Mouse (Mus musculus) retina, postnatal 1 day (tissue): Measurements from ENCODE around the gene Taf11.
A peak's percentile ranks its signal among the peaks of the same experiment; 100 is the strongest.

Source experiments
- DNase-seq: peaks from one replicate; pipeline ENCODE4 v3.0.0-alpha.2; 2012

Gene Taf11

DNA sequence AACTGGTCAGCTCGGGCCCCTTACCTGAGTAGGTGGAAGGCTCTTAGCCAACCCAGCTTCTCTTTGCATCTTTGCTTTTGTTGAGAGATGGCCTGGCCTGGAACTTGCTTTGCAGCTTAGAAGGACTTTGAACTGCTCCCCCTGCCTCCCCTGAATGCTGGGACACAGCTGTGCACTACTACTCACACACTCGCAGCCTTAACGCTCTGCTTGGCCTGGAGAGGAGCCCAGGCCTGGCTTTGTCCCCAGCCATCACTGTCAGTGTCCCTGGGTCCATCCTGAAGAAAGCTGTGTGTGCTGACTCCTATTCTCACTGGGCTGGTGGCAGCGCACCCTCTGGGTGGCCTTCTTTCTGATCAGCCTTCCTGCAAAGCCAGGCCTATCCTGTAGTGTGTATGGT is 11.0 kb upstream of the Taf11 start:
- no peak for DNase-seq

DNA sequence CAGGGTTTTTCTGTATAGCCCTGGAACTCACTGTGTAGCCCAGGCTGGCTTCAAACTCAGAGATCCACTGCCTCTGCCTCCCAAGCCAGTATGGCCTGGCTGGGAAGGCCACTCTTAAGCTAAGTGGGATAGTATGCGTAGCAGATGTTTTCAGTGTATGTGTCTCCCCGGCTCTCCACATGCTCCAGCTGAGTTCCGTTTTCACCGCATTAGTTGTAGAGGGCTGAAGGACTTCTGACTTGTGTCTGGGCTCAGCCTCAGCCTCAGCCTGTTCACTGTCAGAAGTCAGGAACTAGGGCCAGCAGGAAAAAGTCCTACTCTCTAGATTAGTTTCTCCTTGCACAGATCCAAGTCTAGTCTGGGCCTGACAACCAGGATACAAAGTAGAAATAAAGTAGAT is 6.7 kb upstream of the Taf11 start:
- no peak for DNase-seq

DNA sequence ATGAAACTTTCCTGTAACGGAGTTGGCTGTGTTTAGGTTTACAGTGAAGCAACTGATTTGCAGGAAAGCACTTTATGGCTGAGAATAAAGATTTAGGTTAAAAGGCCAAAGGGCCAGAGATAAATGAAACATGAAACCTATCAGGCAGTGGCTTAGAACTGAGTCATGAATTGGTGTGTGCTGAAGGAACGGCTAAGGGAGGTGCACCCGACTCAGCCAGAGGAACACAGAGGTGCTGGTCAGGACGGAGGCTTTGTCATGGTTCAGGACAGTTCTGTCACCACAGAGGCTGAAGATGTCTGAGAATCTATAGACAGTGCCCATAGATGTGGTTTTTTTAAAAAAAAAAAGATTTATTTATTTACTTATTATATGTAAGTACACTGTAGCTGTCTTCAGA is 5.1 kb upstream of the Taf11 start:
- no peak for DNase-seq

DNA sequence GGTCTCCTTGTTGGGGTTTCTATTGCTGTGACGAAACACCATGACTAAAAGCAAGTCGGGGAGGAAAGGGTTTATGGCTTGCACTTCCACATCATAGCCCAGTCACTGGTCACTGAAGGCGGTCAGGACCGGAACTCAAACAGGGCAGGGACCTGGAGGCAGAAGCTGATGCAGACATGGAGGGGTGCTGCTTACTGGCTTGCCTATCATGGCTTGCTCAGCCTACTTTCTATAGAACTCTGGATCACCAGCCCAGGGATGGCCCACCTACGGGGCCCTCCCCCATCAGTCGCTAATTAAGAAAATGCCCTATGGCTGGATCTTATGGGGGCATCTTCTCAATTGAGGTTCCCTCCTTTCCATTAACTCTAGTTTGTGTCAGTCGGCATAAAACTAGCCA is 1.7 kb upstream of the Taf11 start:
- no peak for DNase-seq

DNA sequence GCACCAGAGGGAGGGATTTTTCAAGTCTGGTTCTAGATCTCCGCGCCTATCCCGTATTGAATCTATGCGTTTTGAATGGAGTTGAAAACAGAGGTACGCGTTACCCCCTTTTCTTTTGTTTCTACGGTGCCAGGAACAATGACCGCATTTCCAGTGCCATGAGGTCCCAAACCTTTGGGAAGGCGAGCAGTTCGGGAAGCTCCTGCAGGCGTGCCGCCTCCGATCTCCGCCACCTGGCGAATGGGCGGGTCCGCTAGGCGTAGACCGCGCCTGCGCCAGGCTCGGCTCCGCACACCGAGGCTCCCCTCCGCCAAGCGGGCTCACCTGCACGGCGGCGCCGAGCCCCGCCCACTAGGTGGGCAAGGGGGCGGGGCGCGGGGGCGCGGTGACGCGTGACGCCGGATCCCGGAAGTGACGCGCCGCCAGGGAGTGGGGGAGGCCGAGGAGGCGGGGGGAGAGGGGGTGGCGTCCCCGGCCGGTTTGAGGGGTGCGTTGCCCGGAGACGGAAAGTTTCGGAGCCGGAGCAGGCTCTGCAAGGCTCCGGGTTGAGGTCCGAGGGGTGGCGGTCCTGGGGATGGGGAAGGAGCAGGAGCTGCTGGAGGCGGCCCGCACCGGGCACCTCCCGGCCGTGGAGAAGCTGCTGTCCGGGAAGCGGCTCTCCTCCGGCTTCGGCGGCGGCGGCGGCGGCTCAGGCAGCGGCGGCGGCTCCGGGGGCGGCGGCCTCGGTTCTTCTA is 589 bp downstream of the Taf11 start, which contains the start of gene Anks1:
Gene Anks1, plus strand, starts transcription at position 419 of the 734 bp plus-strand sequence.
- peak; percentile 89 for DNase-seq

DNA sequence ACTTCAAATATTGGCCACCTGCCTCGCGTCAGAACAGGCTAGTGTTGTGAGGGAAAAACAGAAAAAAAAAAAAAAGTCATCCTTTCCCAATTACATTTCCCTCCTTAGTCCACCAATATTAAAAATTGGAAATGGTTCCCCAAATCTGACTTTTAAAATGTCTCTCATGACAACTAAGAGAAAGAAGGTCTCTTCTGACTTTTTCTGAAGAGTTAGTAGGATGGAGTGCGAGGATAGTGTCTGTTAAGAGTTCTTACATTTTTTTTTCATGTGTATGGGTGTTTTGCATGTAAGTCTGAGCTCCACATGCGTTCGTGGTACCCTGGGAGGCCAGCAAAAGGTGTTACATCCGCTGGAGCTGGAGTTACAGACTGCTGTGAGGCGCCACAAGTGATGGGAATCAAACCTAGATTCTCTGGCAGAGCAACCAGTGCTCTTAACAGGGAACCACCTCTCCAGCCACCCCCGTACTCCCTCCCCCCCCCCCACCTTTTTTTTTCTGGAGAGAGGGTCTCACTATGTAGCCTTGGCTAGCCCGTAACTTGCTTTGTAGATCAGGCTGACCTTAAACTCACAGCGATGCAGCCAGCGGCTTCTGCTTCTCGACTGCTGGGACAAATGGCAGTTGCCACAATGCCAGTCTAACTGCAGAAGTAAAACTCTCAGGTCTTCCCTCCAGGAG is 1.3 kb downstream of the Taf11 start:
- DNase-seq: no peak

DNA sequence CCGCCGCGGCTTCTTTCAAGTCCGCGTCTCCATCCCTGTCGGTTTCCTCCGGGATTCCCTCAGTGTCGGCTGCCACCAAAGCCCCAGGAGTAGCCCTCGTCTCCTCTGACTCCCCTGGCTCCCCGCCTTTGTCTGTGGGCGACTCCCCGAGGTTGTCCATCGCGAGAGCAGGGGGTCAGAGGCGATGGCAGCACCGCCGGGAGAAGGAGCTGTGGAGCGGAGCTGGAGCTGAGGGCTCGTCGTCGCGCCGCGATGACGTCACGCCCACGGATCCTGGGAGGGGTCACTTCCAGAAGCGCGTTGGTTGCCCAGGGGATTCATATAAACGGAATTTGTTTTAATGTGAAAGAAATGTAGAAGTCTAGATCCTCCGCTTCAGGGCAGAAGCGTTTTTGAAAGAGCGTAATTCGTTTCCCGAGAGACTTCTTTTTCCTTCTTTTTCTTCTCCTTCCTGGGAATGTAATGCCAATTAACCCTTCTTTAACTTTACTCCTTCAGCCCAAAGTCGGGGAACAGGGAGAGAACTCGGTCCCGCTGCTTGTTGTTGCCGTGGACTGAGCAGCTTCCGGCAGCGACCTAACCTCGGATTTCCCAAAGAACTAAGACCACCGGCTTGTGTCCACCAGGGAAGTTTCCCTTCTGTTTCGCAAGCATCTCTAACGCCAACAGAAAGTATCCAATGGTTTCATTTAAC is 2.0 kb downstream of the Taf11 start:
- peak; percentile 95 for DNase-seq

DNA sequence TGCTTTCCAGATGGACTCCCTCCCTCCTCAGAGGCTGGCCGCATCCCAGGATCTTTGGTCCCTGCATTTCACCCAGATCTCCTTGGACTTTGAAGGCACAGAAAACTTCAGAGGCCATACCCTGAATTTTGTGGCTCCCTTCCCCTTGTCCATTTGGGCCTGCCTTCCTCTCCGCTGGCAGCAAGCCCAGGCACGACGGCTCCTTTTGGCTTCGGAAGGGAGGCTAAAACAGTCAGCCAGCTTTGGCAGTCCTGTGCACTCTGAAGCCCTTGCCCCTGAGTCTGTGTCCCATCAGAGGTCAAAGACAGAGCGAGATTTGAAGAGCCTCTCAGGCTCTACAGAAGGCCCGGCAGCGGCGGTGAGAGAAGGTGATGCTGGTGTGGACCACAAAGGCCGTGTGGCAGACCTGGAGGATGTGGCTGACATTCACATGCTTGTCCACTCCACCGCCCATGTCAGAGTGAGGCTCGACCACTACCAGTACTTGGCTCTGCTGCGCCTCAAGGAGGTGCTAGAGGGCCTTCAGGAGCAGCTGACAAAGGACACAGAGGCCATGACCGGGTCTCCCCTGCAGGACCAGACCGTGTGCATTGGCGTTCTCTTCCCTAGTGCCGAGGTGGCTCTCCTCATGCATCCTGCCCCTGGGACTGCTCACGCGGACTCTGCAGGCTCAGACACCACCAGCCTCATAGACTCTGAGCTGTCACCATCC is 23.0 kb downstream of the Taf11 start:
- no peak for DNase-seq

DNA sequence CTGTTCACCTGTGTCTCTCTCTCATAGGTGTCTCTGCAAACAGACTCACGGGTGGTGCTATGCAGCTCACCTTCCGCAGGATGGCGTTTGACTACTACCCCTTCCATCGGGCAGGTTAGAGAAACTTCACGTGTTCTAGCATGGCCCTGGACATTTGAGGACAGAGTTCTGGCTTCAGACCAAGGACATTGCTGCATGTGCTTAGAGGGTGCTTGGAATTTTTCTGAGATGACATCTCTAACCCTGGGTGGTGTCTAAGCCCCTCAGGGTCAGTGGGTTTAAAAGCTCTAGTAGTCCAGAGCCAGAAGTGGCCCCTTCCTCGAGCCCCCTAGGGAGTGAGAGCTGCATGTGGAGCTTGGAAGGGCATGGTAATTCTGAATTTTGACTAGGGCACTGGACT is 25.6 kb downstream of the Taf11 start:
- DNase-seq: no peak

DNA sequence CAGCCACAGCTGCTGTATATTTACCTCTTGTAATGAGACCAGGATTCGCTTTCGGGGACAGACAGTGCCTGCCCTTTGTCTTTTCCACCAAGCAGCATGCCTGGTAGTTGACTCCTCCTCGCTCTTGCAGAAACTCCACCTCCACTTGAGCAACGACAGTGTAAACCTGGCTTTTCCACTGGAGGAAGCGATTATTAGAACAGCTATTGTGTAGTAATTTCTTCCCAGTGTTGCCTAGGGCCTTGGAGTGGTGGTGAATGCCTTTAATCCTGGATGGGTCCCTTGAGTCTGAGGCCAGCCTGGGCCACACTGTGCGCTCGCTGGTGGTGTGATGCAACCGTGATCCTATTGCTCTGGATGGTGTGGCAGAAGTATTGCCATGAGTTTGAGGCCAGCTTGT is 26.5 kb downstream of the Taf11 start:
- DNase-seq: no peak

DNA sequence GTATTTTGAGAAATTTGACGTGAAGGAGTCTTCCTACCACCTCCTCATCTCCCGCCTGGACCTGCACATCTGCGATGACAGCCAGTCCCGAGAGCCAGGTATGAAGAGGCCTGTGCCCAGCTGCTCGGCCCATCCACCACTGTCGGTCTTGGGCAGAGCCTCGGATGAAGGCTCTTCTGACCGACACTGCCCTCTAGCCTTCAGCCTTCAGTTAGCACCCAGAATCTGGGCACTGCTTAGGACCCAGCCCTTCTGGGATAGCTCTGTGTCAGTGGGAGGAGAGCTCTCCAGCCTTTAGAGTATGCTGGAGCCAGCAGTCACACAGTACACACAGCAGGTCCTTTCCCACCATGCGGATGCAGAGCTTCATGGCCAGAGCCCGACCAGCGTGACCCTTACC is 28.1 kb downstream of the Taf11 start:
- DNase-seq: peak; percentile 36

DNA sequence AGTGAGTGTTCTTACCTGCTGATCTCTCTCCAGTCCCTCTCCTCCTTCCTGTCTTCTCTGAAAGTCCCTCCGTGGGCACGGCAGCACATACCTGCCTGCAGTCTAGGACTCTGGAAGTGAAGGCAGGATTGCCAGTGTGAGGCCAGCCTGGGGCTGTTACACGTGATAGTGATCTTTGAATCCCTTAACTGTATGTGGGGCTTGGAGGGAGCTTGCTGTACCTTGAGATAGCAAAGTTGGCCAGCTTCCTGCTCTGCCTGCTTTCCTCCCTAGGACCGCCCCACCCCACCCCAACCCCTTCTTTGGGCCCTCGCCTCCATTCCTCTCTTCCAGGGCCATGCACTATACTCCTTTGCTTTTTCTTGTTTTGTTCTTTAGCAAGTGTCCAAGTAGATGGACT is 35.1 kb downstream of the Taf11 start:
- no peak for DNase-seq

DNA sequence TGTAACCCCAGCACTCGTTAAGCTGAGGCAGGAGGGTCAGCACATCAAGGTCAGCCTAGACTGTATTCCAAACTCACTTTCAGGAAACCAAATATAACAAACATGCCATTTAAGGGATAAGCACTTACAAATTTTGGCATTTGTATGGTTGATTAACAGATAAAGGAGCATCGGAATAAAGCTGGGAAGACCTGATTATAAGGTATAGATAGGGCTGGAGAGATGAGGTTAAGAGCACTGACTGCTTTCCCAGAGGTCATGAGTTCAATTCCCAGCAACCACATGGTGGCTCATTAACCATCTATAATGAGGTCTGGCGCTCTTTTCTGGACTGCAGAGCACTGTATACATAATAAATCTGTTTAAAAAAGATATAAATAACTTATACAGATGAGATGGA is 36.1 kb downstream of the Taf11 start:
- no peak for DNase-seq

DNA sequence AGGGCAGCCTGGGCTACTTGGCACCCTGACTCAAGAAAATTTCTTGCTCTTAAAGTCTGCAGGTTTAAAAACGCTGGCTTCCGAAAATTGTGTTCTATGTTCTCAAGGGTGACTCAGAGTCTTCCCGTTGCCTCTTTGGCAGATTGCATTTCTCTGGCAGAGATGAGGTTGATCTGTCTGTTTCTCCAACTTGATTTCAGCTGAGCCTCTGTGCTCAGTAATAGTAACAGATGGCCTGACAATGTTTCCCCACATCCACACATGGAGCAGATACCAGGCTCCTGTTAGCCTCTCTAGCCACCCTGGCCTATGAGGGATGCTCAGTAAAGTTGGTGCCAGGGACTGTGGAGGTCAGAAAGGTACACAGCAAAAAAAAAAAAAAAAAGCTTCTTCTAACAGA is 37.8 kb downstream of the Taf11 start:
- DNase-seq: no peak

DNA sequence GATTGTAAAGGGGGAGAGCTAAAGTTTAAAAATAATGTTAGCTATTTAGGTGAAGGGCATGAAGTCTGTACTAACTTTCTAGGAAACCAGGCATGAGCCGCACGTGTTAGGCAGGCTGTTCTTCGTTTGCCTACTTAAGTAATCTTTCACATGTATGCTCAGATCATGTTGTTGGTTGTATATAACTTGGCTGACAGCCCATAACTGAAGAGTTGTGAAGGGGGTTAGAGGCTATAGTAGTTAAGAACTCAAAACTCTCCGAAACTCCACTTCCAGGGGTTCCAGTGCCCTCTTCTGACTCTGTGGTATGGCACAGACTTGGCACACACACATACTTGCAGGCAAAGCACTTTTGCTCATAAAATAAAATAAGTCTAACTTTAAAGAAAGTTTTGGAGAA is 42.9 kb downstream of the Taf11 start:
- DNase-seq: no peak

DNA sequence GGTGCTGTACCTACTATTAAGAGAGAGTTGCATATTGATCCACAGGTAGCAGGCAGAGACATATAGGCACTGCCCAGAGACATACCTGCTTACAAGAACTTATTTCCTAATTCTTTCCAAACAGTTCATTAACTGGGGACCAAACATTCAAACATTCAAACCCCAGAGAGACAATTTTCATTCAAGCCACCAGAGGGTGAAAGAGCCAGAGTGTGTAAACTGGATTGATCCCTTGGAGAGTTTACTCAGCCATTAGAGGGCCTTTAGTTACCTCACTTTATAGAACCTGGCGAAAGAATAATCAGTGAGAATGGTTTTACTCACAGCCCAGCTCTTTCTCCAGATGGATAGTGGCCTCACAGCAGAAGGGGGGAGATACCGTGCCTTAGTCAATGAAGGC is 44.2 kb downstream of the Taf11 start:
- DNase-seq: no peak

DNA sequence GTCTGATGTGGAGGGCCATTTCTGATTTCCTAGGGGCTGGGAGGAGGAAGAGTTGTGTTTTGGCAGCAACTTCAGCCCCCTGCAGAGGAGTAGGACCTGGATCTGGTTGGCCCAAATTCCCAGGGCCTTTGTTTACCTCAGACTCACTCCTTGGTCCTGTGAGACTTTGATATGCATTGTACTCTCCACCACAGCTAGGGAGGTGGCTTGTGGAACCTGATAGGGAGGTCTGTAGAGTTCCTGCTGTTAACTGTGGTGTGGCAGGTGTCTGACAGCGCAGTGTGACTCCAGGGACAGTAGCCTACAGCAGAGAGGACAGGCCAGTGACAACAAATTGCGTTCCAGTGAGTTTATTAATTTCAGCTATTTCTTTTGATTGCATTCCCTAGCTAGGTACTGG is 50.5 kb downstream of the Taf11 start:
- DNase-seq: no peak

DNA sequence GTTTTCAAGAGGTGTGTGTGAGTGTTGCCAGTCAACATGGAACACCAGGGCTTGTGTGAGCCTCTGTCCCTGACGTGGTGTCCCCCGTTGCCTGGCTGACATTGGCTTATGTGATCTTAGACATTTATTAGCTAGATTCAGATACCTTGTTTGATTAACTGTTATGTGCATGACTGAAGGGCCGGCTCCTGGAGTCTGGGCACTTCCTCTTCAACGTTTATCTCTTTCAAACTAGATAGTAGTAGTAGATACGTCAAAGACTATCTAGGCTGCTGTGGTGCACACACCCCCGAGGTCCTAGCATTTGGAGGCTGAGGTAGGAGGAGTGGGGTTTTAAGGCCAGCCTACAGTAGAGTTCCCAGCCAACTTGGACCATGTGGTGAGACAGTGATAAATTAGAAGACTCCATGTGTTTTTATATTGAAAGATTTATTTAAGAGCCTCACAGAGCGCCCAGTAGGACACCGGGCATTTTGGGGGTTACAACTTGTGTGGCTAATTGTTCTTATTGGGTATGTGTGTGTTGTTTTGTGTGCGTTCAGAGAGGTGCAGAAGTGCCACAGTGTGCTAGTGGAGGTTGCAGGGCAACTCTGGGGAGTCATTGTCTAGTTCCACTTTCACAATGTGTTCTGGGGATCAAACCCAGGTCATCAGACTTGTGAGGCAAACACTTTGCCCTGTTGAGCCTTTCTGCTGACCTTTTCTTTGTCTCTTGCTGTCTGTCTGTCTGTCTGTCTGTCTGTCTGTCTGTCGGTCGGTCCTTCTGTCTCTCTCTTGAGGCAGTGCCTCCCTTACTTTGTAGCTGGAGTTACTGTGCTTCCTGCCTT is 51.8 kb downstream of the Taf11 start:
- no peak for DNase-seq

DNA sequence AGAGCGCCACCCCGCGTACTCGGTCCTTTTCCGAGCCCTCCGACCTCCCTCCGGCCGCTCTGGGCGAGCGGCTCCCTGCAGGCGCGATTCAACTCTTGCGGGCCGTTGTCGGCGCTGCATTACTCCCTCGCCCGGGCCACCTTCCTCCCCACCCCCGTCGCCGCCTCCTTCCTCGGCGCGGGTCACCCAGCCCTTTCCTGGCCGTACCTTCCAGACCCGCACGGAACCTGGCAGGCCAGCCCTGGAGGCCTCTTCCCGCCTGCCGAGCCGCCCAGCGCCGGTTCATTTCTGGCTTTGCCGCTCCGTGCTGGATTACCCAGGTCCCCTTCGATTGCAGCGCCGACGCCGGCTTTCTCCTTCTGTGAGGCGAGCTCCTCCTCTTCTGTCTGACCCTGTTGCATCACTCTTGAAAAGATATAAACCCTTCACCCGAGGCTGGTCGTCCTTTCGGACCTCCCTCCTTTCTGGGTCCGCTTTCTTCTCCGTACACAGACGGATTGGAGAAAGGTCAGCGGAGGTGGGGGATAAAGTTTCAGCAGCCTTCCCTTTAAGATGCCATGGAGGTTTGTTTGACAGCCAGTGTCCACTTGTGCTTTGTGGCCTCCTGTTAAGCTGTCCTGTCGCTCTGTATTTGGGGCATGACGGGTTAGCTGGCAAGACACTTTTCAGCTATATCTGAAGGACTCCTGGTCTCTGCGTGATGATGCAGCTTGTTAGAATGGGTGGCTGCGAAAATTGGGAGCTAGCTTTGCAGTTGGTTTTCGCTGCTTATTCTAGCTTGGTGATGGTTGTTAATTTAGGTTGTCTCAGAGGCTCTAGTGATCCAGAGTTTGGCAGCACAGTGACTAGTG is 52.6 kb downstream of the Taf11 start:
- peak; percentile 68 for DNase-seq

DNA sequence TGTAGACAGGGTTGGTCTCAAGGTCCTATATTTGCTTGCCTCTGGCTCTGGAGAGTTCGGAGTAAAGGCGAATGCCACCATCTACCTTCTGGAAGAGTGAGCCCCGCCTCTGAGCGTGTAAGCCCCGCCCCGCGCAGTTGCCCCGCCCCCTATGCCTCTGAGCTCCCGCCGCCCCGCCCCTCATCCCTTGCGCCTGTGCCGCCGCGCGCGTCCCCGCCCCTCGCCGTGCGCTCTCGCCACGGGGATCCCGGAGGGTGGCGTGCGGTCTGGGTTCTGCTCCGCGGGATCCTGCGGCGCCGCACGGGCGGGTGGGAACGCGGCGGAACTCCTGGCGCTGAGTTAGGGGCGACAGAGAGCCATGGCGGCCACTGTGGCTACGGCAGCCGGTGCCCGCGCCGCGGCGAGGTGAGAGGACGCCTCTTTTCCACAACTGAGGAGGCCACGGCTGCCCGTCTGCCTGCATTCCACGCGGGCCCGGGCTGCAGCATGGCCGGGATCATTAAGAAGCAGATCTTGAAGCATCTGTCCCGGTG is 53.3 kb downstream of the Taf11 start, which contains the start of gene Uhrf1bp1:
Gene Uhrf1bp1, plus strand, starts transcription at position 177 of the 533 bp plus-strand sequence.
- DNase-seq: peak; percentile 90
